Mouse (Mus musculus) brown adipose tissue, adult 24 weeks (tissue): ENCODE measurements around the gene Cfap74. TPM values are rescaled to one million over a fixed set of nuclear protein-coding genes. Genes with fewer than 3 reads are reported as not detected.
"Not testable (repeated sequence)": the region's sequence is repeated elsewhere in the genome, so short reads cannot be mapped to it uniquely, and the experiment has no call there.

Experiments used
- H3K27ac ChIP-seq: fragments of 200-500 bp; replicated peaks from 2 replicates; pipeline ENCODE4 v1.5.1; 2012; ENCODE audit warnings: low read depth, mild to moderate bottlenecking, low read length
- H3K4me1 ChIP-seq: fragments of 200-500 bp; 2 replicates; pipeline ENCODE4 v1.6.1; 2012; ENCODE audit warnings: low read length, mixed read lengths; ENCODE audit not compliant: control insufficient read depth, insufficient read depth, insufficient read length
- H3K4me3 ChIP-seq: fragments of 200-500 bp; 2 replicates; pipeline ENCODE4 v1.5.1; 2012; ENCODE audit warnings: low read depth, mild to moderate bottlenecking, low read length, moderate library complexity; ENCODE audit not compliant: insufficient read depth
- polyA plus RNA-seq: library from polyadenylated mRNA; stranded (reverse); fragments of >200 nt; gene quantifications from 2 replicates; pipeline ENCODE4 v1.2.4, GENCODE M21; 2012; ENCODE audit not compliant: missing spikeins, insufficient read depth, insufficient read length

Cfap74 gene
- polyA plus RNA-seq, 1 experiment, result not detected

- H3K27ac ChIP-seq, result no peak overlapping the region
- no peak overlapping the region for H3K4me3 ChIP-seq
- H3K4me1 ChIP-seq, result peaks cover 2% of the 10 kb centered on the region; the same call in 1 of the 2 replicates
These were observed 13.5 kb upstream of the Cfap74 start for GRCm38 (mm10) chr4:155395471-155395870.

GRCm38 (mm10) chr4:155396751-155397150 lies 12.2 kb upstream of the Cfap74 start:
- H3K27ac ChIP-seq, result no peak overlapping the region
- no peak overlapping the region for H3K4me3 ChIP-seq
- H3K4me1 ChIP-seq, result peaks cover 2% of the 10 kb centered on the region; the same call in 1 of the 2 replicates

- Histone ChIP-seq H3K27ac (no peak within 1 kb of the TSS), H3K4me1 (peaks cover 2% of the 10 kb centered on the region; the same call in 1 of the 2 replicates), H3K4me3 (peak within 1 kb of the TSS; percentile 30; the same call in 1 of the 2 replicates)
These were observed 11.3 kb upstream of the Cfap74 start, which contains the start of gene Gabrd for GRCm38 (mm10) chr4:155397511-155398221. Gabrd (minus strand) TSS chr4:155398112.

- H3K4me3 ChIP-seq, result no peak overlapping the region
These were observed 10.8 kb upstream of the Cfap74 start for GRCm38 (mm10) chr4:155398222-155398540.

GRCm38 (mm10) chr4:155401121-155401520 lies 7.9 kb upstream of the Cfap74 start:
- H3K4me3 ChIP-seq, result no peak overlapping the region
- peaks cover 2% of the 10 kb centered on the region; the same call in 1 of the 2 replicates for H3K4me1 ChIP-seq
- no peak overlapping the region for H3K27ac ChIP-seq

More at GRCm38 (mm10) chr4:155398222-155398540, 10.8 kb upstream of the Cfap74 start:
- no peak overlapping the region for H3K27ac ChIP-seq
- H3K4me1 ChIP-seq, result peaks cover 2% of the 10 kb centered on the region; the same call in 1 of the 2 replicates

GRCm38 (mm10) chr4:155402489-155402888 lies 6.5 kb upstream of the Cfap74 start:
- Histone ChIP-seq H3K4me3 (no peak overlapping the region), H3K4me1 (peaks cover 2% of the 10 kb centered on the region; the same call in 1 of the 2 replicates), H3K27ac (no peak overlapping the region)

GRCm38 (mm10) chr4:155408695-155409057 lies 314 bp upstream of the Cfap74 start:
- Histone ChIP-seq H3K27ac (no peak overlapping the region), H3K4me3 (peak overlapping the region; percentile 38), H3K4me1 (no peaks in the 10 kb centered on the region; the same call in 1 of the 2 replicates)

GRCm38 (mm10) chr4:155412124-155412523 lies 3.1 kb downstream of the Cfap74 start:
- no peaks in the 10 kb centered on the region; the same call in 1 of the 2 replicates for H3K4me1 ChIP-seq
- H3K27ac ChIP-seq, result no peak overlapping the region
- no peak overlapping the region for H3K4me3 ChIP-seq

GRCm38 (mm10) chr4:155413641-155414335 lies 4.8 kb downstream of the Cfap74 start:
- Histone ChIP-seq H3K4me3 (no peak overlapping the region), H3K4me1 (no peaks in the 10 kb centered on the region; the same call in 1 of the 2 replicates), H3K27ac (no peak overlapping the region)

- no peaks in the 10 kb centered on the region for H3K4me1 ChIP-seq
- H3K4me3 ChIP-seq, result no peak overlapping the region
- H3K27ac ChIP-seq, result no peak overlapping the region
These were observed 5.8 kb downstream of the Cfap74 start for GRCm38 (mm10) chr4:155414656-155415235.

GRCm38 (mm10) chr4:155420137-155420536 lies 11.1 kb downstream of the Cfap74 start:
- H3K4me1 ChIP-seq, result no peaks in the 10 kb centered on the region

GRCm38 (mm10) chr4:155421412-155422370 lies 12.7 kb downstream of the Cfap74 start:
- H3K4me3 ChIP-seq, result peak overlapping the region; percentile 34
- H3K4me1 ChIP-seq, H3K27ac ChIP-seq: not testable (repeated sequence)

More at GRCm38 (mm10) chr4:155420137-155420536, 11.1 kb downstream of the Cfap74 start:
- no peak overlapping the region for H3K27ac ChIP-seq
- no peak overlapping the region for H3K4me3 ChIP-seq

GRCm38 (mm10) chr4:155423988-155424387 lies 15.0 kb downstream of the Cfap74 start:
- Histone ChIP-seq H3K4me3 (no peak overlapping the region), H3K4me1 (no peaks in the 10 kb centered on the region)

GRCm38 (mm10) chr4:155426272-155426671 lies 17.3 kb downstream of the Cfap74 start:
- H3K4me3 ChIP-seq, result no peak overlapping the region
- no peak overlapping the region for H3K27ac ChIP-seq

More at GRCm38 (mm10) chr4:155423988-155424387, 15.0 kb downstream of the Cfap74 start:
- H3K27ac ChIP-seq, result no peak overlapping the region

More at GRCm38 (mm10) chr4:155426272-155426671, 17.3 kb downstream of the Cfap74 start:
- H3K4me1 ChIP-seq, result no peaks in the 10 kb centered on the region
